Mouse (Mus musculus): ENCODE results near the gene Plxna2.

DNA sequence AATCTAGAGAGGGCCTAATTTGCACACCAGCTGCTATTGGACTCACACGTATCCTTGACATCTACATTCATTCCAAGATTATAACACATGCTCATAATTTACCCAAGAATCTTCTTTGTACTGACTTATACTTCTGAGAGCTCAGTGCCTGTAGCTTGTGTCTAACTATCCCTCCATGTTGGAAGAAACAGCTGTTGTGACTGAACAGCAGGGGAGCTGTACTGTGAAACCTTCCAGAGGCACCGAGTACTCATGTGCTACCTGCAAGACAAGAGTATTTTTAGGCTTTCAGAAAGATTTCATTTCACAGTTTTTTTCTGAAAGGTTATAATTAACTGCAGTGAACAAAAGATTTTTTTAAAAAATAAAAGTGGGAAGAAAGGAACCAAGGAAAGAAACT is 159.6 kb downstream of the Plxna2 start:
- TF ChIP-seq POLR2A (IDR thresholded peaks at IDR 0.05; ENCODE audit: extremely low read depth, insufficient read depth, low read length) (no peak), CTCF (IDR thresholded peaks at IDR 0.05; ENCODE audit: extremely low read depth, insufficient read depth, low read length) (no peak)

Data from cortical plate, adult 2 months (tissue).